ENCODE assay signal across 8 mouse cellular contexts in the genomic region with DNA sequence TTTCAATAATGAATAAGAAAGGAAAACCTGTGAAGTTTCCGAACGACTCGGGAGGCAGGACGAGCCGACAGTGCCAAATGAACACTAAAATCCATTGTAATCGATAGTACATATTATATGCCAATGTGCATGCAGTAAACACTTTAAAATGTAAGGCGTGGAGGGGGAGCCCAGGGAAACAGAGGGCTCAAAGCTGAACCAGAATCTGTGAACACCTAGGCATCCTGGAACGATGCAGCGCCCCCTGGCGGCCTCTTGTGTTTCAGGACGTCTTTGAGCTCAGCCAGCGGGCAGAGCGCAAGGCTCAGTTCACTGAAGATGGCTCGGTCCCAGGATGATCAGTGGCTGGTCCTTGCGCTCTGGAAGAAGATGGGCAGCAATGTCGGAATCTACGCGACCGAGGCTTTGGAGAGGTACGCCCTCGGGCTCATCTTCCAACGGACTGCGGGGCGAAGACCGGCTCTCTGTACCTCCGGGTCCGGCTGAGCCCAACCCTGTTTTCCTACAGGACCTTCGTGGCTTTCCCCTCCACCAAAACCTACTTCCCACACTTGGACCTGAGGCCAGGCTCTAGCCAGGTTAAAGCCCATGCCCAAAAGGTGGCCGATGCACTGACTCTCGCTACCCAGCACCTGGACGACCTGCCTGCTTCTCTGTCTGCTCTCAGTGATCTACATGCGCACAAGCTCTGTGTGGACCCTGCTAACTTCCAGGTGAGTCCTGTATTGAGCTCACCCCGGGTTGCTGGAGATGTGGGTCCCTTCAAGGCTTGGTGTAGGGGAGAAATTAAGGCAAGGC. TPM values are rescaled to one million over a fixed set of nuclear protein-coding genes. Genes with fewer than 3 reads are reported as not detected.
A peak's percentile ranks its signal among the peaks of the same experiment; 100 is the strongest.
DNase-seq lines count a peak whose midpoint lies in the region; ATAC-seq and TF ChIP-seq lines count a peak whose summit lies in the region.
"Not testable (repeated sequence)": the region's sequence is repeated elsewhere in the genome, so short reads cannot be mapped to it uniquely, and the experiment has no call there.

A gene (plus strand): TSS at position 271 of the 798 bp plus-strand sequence.

- peak within 1 kb of the TSS; percentile 48; the same call in 1 of the 2 replicates for H3K9ac ChIP-seq in forebrain, embryonic 13.5 days
- H3K9ac ChIP-seq in heart, postnatal 0 days (replicated peaks; ENCODE audit: low read depth, low read length); stomach, embryonic 15.5 days: not testable (repeated sequence)
- peak within 1 kb of the TSS; percentile 95 for H3K9ac ChIP-seq in liver, embryonic 14.5 days (replicated peaks)

- not testable (repeated sequence) for H3K27ac ChIP-seq in forebrain, embryonic 13.5 days; heart, postnatal 0 days (ENCODE audit: low read depth); stomach, embryonic 15.5 days
- peak within 1 kb of the TSS; percentile 100 for H3K27ac ChIP-seq in liver, embryonic 14.5 days

- WGBS in forebrain, embryonic 13.5 days: 21% methylated on average over 31 of the region's 33 CpGs
- WGBS in heart, postnatal 0 days: 21% methylated on average over 30 of the region's 33 CpGs
- WGBS in liver, embryonic 14.5 days (ENCODE audit: insufficient replicate concordance): 14% methylated on average over 30 of the region's 33 CpGs
- 17% methylated on average over 32 of the region's 33 CpGs for WGBS in stomach, embryonic 15.5 days

- H3K4me3 ChIP-seq in forebrain, embryonic 13.5 days: peak within 1 kb of the TSS; percentile 26
- not testable (repeated sequence) for H3K4me3 ChIP-seq in heart, postnatal 0 days (ENCODE audit: low read depth, low read length)
- H3K4me3 ChIP-seq in liver, embryonic 14.5 days (ENCODE audit: insufficient read depth in 1 of 2, low read depth in 2 of 2, low read length in 2 of 2): peak within 1 kb of the TSS; percentile 65 to 74
- H3K4me3 ChIP-seq in stomach, embryonic 15.5 days (replicated peaks): peak within 1 kb of the TSS; percentile 31

- not testable (repeated sequence) for TF ChIP-seq EP300 in heart, postnatal 0 days (IDR thresholded peaks at IDR 0.05; ENCODE audit: low read depth)
- peak; percentile 54; the same call in 1 of the 2 replicates for TF ChIP-seq EP300 in liver, embryonic 14.5 days (IDR thresholded peaks at IDR 0.05; ENCODE audit: low read depth)

- not testable (repeated sequence) for H3K36me3 ChIP-seq in forebrain, embryonic 13.5 days (ENCODE audit: poor library complexity, severe bottlenecking); heart, postnatal 0 days (replicated peaks; ENCODE audit: control insufficient read depth, insufficient read depth, low read length); stomach, embryonic 15.5 days
- H3K36me3 ChIP-seq in liver, embryonic 14.5 days (replicated peaks; ENCODE audit: control insufficient read depth, insufficient read depth, low read depth): peaks cover 20% of the 10 kb centered on the region

- H3K27me3 ChIP-seq in forebrain, embryonic 13.5 days; heart, postnatal 0 days (ENCODE audit: control insufficient read depth, insufficient read depth, low read length); liver, embryonic 14.5 days (ENCODE audit: control insufficient read depth, insufficient read depth, low read length); stomach, embryonic 15.5 days (replicated peaks): not testable (repeated sequence)

- peak; percentile 80 for DNase-seq in c-Kit-positive CD71-positive TER-119-positive erythroid progenitor cells, embryonic 14.5 days (ENCODE audit: low spot score)
- peak; percentile 29 for DNase-seq in heart, postnatal 0 days (ENCODE audit: low spot score)
- peak; percentile 81 to 89 for DNase-seq in kidney, postnatal 36 days
- peak in 2 of 3 experiments; percentile 59 to 65 for DNase-seq in liver, embryonic 14.5 days (ENCODE audit: low read depth in 3 of 3, low spot score in 3 of 3)
- DNase-seq in neural tube, embryonic 10.5 days (ENCODE audit: extremely low spot score, low spot score): peak; percentile 69

- H3K9me3 ChIP-seq in forebrain, embryonic 13.5 days (replicated peaks); heart, postnatal 0 days (replicated peaks; ENCODE audit: control insufficient read depth, low read length); liver, embryonic 14.5 days (ENCODE audit: control insufficient read depth, low read length); stomach, embryonic 15.5 days: not testable (repeated sequence)

- H3K4me1 ChIP-seq in forebrain, embryonic 13.5 days; heart, postnatal 0 days (ENCODE audit: control insufficient read depth, insufficient read depth); stomach, embryonic 15.5 days: not testable (repeated sequence)
- peaks cover 29 to 44% of the 10 kb centered on the region in 2 experiments for H3K4me1 ChIP-seq in liver, embryonic 14.5 days (replicated peaks; ENCODE audit: control insufficient read depth in 2 of 2, insufficient read depth in 2 of 2, low read length in 1 of 2)

- TF ChIP-seq CTCF in heart, postnatal 0 days (IDR thresholded peaks at IDR 0.05; ENCODE audit: low read depth): peak; percentile 69
- peak; percentile 95 for TF ChIP-seq CTCF in liver, embryonic 14.5 days (IDR thresholded peaks at IDR 0.05; ENCODE audit: low read depth)

- peak within 1 kb of the TSS; percentile 60 for H3K4me2 ChIP-seq in forebrain, embryonic 13.5 days
- peak within 1 kb of the TSS; percentile 39; the same call in 1 of the 2 replicates for H3K4me2 ChIP-seq in heart, postnatal 0 days (ENCODE audit: low read depth, low read length)
- peak within 1 kb of the TSS; percentile 72 for H3K4me2 ChIP-seq in liver, embryonic 14.5 days (ENCODE audit: low read depth)
- peak within 1 kb of the TSS; percentile 54 for H3K4me2 ChIP-seq in stomach, embryonic 15.5 days

- peak; percentile 70 for ATAC-seq in CD4-positive, CD25-positive, alpha-beta regulatory T cell, adult 4 months
- ATAC-seq in forebrain, embryonic 13.5 days: peak; percentile 91
- ATAC-seq in heart, postnatal 0 days (ENCODE audit: insufficient read depth, low read depth): peak; percentile 55; the same call in 1 of the 2 replicates
- not testable (repeated sequence) for ATAC-seq in liver, embryonic 14.5 days (ENCODE audit: insufficient read depth); stomach, embryonic 15.5 days (ENCODE audit: insufficient read depth, low FRiP score, low read depth)

RNA-seq across cellular contexts. Expression of the gene that starts here (rescaled TPM):
- not detected for polyA plus RNA-seq in CD4-positive, CD25-positive, alpha-beta regulatory T cell, adult 4 months (2017; shearing (Covaris generic))
- 1.2 and 1.7 TPM in 2 replicates for polyA plus RNA-seq in forebrain, embryonic 13.5 days (2015; fragmentation: Nextera tagmentation; extraction: Ambion mirVana)
- not detected in 2 replicates for total RNA-seq in heart, postnatal 0 days (2014; rRNA removed; ENCODE audit: low replicate concordance)
- polyA plus RNA-seq in heart, postnatal 0 days (2015; fragmentation: Nextera tagmentation; extraction: Ambion mirVana): 0.38 and 0.90 TPM in 2 replicates
- 127 and 156 TPM in 2 replicates for polyA plus RNA-seq in liver, embryonic 14.5 days (2012; rRNA removed)
- 157 and 161 TPM in 2 replicates for polyA plus RNA-seq in liver, embryonic 14.5 days (2014; fragmentation: Nextera tagmentation; extraction: Ambion mirVana)
- 4.5 and 8.8 TPM in 2 replicates for polyA plus RNA-seq in stomach, embryonic 15.5 days (2015; fragmentation: Nextera tagmentation; extraction: Ambion mirVana)

Comparison
In these comparisons a context has a peak if more than half of its experiments do, and no peak if none do; other contexts are left out.
1. RNA of the gene that starts here (polyA plus RNA-seq): 127 to 161 TPM in liver, embryonic 14.5 days; 4.5 to 8.8 TPM in stomach, embryonic 15.5 days, 1.2 to 1.7 TPM in forebrain, embryonic 13.5 days, 0.38 to 0.90 TPM in heart, postnatal 0 days and not detected in CD4-positive, CD25-positive, alpha-beta regulatory T cell, adult 4 months; every median in the first group is over 10 times any median in the second.
2. Peak in ATAC-seq in CD4-positive, CD25-positive, alpha-beta regulatory T cell, adult 4 months; RNA of the gene not detected or under 1 TPM.
3. Peak in DNase-seq, ATAC-seq and H3K4me2 ChIP-seq in heart, postnatal 0 days; RNA of the gene not detected or under 1 TPM.
4. DNase-seq: peak in every context shown above with its lines; median percentile 85 in kidney, postnatal 36 days; 80 in c-Kit-positive CD71-positive TER-119-positive erythroid progenitor cells, embryonic 14.5 days; 69 in neural tube, embryonic 10.5 days; 62 in liver, embryonic 14.5 days; 29 in heart, postnatal 0 days.
5. Peak in every context shown above with its lines, with median percentiles within 50 percentile points of each other: H3K4me2 ChIP-seq.